Mouse (Mus musculus) E14TG2a.4 (cell line): ENCODE measurements around the gene Mettl16.

Experiments used
- H3K27me3 ChIP-seq: 2 replicates; pipeline ENCODE4 v1.6.1; 2014; ENCODE audit warnings: low read length, control low read depth; ENCODE audit not compliant: insufficient read depth
- H3K36me3 ChIP-seq: 2 replicates; pipeline ENCODE4 v1.6.1; 2014; ENCODE audit warnings: low read length, control low read depth; ENCODE audit not compliant: insufficient read depth
- H3K4me1 ChIP-seq: replicated peaks from 2 replicates; pipeline ENCODE4 v1.6.1; 2014; ENCODE audit warnings: low read depth, low read length, control low read depth
- H3K4me3 ChIP-seq: replicated peaks from 2 replicates; pipeline ENCODE4 v1.5.1; 2014; ENCODE audit warnings: mild to moderate bottlenecking, low read length
- H3K9me3 ChIP-seq: 2 replicates; pipeline ENCODE4 v1.6.1; 2014; ENCODE audit warnings: low read length, control low read depth
- CTCF ChIP-seq: conservative IDR thresholded peaks from 2 replicates; pipeline ENCODE4 v1.5.1; 2014; ENCODE audit warnings: low read length
- NANOG ChIP-seq: IDR thresholded peaks from 2 replicates; pipeline ENCODE4 v1.6.1; 2014; ENCODE audit warnings: borderline replicate concordance, low read length, mixed read lengths
- POU5F1 ChIP-seq: IDR thresholded peaks from 2 replicates; pipeline ENCODE4 v1.6.1; 2014; ENCODE audit warnings: low read length, borderline replicate concordance

Gene Mettl16

DNA sequence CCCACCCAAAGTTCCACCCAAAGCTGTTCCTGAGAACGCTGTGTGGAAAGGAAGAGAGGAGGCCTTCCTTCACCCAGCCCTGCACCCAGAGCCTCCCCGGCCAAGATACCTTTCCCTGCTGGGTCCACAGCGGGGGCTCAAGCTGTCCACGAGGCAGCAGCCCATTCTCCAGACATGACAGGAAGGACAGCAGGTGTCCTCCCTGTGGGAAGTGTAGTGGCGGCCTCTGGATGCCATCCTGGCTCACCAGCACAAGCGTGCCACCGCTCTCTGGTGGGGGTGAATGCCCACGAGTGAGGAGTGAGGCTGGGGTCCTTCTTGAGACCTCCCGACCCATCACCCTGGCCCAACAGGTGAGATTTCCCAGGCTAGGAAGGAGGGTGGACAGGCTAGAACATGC lies 94.6 kb downstream of the Mettl16 start:
- Histone ChIP-seq H3K9me3 (peaks cover 16% of the 10 kb centered on the region), H3K27me3 (no peaks in the 10 kb centered on the region), H3K4me3 (no peak overlapping the region), H3K36me3 (peaks cover 59% of the 10 kb centered on the region), H3K4me1 (peaks cover 36% of the 10 kb centered on the region)
- no peak for TF ChIP-seq CTCF
- TF ChIP-seq NANOG = no peak
- TF ChIP-seq POU5F1 = no peak

DNA sequence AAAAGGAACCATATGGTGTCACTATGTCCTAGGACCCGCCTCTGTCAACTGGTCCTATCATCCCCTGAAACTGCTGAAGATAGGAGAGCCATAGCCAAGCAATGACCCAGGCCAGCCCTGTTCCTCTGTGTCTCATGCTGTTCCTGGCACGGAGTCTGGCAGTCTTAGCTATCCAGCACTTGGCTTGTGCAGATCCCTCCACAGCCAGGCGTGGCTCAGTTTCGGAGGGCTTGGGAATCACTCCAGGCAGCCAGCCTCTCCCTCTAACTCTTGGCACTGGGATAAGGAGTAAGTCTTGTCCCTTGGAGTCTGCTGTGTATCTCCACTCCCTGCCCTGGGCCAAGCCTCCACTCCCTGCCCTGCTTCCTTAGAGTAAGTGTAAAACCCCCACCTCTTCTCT lies 96.0 kb downstream of the Mettl16 start:
- no peaks in the 10 kb centered on the region for H3K27me3 ChIP-seq
- H3K9me3 ChIP-seq = peaks cover 16% of the 10 kb centered on the region
- H3K36me3 ChIP-seq = peaks cover 56% of the 10 kb centered on the region
- H3K4me1 ChIP-seq = peaks cover 35% of the 10 kb centered on the region
- TF ChIP-seq NANOG = no peak
- no peak for TF ChIP-seq POU5F1
- no peak for TF ChIP-seq CTCF
- H3K4me3 ChIP-seq = no peak overlapping the region

DNA sequence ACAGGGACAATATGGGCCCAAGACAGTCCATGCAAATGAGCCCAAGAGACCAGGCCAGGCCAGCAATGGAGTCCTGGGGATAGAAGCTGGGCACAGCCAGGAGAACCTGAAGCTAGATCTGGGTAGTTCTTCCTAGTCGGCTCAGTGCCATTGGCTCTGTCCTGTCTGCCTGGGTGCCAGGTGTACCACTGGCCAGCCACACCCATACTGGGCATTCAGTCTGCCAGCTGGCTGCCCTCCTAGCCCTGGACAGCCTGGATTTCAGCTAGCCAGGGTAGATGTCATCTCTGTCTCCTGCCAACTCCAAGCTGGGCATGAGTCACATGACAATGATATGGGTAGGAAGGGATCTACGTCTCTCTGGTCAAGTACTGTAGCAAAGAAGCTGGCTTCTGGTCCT lies 96.6 kb downstream of the Mettl16 start:
- Histone ChIP-seq H3K4me1 (peaks cover 30% of the 10 kb centered on the region), H3K4me3 (no peak overlapping the region), H3K36me3 (peaks cover 54% of the 10 kb centered on the region), H3K9me3 (peaks cover 16% of the 10 kb centered on the region), H3K27me3 (no peaks in the 10 kb centered on the region)
- TF ChIP-seq NANOG = no peak
- no peak for TF ChIP-seq CTCF
- no peak for TF ChIP-seq POU5F1

DNA sequence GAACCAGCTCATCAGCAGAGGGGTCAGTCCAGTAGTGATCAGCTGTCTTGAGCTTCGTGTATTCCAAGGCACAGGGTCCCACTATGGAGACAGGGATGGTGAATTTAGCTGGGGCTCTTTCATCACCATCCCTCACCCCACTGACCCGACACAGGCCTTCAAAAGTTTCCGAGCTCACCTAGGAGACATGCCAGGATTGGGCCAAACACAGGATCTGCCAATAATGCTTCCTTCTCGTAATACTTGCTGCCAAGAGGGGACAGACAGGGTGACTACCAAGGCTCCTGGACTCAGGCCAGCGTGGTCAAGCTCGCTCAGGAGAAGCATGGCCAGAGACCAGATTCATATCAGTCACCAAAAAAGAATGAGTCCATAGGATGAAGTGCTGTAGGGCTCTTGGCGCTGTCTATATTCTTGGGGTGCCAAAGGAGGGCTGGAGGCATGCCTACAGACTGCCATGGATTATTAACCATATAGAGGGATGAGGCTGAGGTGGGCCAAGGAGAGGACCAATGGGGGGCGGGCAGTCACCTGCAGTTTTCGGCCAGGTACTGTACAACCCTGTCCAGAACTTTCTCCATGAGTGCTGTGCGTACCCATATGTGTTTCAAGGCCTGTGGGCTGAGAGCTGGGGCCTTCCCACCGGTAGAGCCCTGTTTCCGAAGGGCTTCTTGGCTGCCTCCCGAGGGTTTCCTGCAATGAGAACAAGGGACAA lies 97.6 kb downstream of the Mettl16 start:
- Histone ChIP-seq H3K27me3 (no peaks in the 10 kb centered on the region), H3K4me1 (peaks cover 28% of the 10 kb centered on the region), H3K36me3 (peaks cover 43% of the 10 kb centered on the region), H3K9me3 (peaks cover 11% of the 10 kb centered on the region), H3K4me3 (0 out of 2 replicates have a peak overlapping the region, but pooled peaks have one; percentile 2)
- no peak for TF ChIP-seq POU5F1
- no peak for TF ChIP-seq CTCF
- TF ChIP-seq NANOG = no peak

DNA sequence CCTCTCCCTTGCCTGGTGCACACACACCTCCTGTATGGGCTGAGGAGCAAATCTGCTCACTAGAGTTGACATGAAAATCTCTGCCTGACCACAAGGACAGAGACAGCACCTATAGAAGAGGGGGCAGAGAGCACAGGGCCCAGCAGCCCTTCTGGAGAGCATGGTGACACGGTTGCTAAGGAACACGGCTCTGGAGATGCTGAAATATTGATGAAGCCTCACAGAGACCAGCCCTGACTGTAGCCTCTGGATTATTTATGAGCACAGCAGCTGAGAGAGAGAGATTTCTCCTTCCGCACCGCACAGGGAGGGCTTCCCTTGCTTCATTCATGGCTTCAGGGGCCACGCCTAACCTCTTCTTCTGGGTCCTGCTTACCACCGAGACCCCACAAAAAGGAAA lies 99.0 kb downstream of the Mettl16 start:
- Histone ChIP-seq H3K27me3 (no peaks in the 10 kb centered on the region), H3K36me3 (peaks cover 29% of the 10 kb centered on the region), H3K4me3 (no peak overlapping the region), H3K4me1 (peaks cover 34% of the 10 kb centered on the region), H3K9me3 (no peaks in the 10 kb centered on the region)
- TF ChIP-seq POU5F1 (no peak), CTCF (no peak), NANOG (no peak)

DNA sequence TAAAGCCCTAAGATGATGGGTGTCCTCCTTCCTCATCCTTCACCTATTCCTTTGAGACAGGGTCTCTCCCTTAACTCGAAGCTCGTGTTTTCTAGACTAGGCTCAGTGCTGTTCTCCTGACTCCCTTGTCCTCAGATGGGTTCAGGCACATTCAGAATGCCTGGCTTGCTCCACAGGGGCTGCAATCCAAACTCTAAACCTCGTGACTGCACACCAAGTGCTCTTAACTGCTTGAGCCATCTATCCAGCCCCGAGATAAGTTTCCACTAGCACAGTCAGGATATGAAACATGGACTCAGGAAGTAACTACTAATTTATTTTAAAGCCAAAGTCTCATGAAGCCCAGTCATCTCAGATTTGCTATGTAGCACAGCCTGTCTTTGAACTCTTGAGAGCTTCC lies 99.9 kb downstream of the Mettl16 start:
- no peaks in the 10 kb centered on the region for H3K9me3 ChIP-seq
- TF ChIP-seq POU5F1 = no peak
- TF ChIP-seq CTCF = no peak

DNA sequence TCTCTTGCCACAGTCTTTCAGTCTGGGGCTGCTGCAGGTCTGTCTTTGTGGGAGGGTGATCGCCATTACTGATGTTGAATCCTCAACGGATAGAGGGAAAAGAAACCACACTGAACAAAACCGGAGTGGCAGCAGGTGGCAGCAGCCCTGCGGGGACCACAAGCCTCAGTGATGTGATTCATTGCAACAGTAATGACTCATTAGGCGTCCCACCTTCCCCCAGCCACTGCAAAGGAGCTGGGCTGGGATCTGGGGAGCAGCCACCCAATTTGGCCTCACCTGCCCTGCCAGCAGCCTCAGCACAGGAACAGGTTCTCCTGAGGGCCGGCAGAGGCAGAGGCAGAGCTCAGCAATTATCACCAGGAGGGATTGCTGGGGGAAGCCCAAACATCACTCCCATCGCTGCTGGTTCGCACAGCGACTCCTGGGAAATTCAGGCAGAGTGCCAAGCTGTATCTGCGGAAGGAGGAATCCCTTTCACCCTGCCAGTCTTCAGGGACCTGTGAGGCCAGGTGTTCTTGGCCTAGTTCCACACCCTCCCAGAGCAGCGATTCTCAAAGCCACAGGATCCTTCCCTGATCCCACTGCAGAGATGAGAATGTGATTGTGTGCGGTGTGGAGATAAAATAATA lies 100.5 kb downstream of the Mettl16 start:
- no peak overlapping the region for H3K4me3 ChIP-seq
- TF ChIP-seq CTCF = no peak
- TF ChIP-seq POU5F1 = no peak
- no peak for TF ChIP-seq NANOG
- H3K4me1 ChIP-seq = peaks cover 43% of the 10 kb centered on the region
- H3K9me3 ChIP-seq = no peaks in the 10 kb centered on the region
- H3K36me3 ChIP-seq = peaks cover 20% of the 10 kb centered on the region
- no peaks in the 10 kb centered on the region for H3K27me3 ChIP-seq

More for the DNA sequence above, 99.9 kb downstream of the Mettl16 start:
- Histone ChIP-seq H3K36me3 (peaks cover 20% of the 10 kb centered on the region), H3K4me1 (peaks cover 42% of the 10 kb centered on the region), H3K27me3 (no peaks in the 10 kb centered on the region), H3K4me3 (no peak overlapping the region)

DNA sequence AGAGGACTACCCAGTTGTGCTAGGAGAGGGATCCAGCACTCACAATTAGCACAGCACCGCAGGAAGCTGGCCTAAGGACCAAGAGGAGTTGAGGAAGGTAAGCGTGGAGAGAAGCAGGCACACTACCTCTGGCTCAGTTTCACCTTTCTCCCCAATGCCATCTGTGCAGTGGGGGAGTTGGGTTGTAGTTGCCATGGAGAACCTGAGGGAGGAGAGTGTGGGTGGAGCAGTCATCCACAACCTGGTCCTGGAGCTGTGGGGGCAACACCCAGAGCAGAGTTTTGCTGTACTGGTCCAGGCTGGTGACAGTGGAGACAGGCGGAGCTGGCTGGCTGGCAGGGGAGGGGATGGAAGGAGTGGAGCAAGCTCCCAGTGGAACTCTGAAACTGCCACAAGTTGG lies 104.0 kb downstream of the Mettl16 start:
- H3K9me3 ChIP-seq = no peaks in the 10 kb centered on the region
- H3K36me3 ChIP-seq = no peaks in the 10 kb centered on the region
- no peaks in the 10 kb centered on the region for H3K27me3 ChIP-seq
- H3K4me1 ChIP-seq = peaks cover 51% of the 10 kb centered on the region
- TF ChIP-seq POU5F1 (no peak), NANOG (no peak), CTCF (no peak)
- no peak overlapping the region for H3K4me3 ChIP-seq

DNA sequence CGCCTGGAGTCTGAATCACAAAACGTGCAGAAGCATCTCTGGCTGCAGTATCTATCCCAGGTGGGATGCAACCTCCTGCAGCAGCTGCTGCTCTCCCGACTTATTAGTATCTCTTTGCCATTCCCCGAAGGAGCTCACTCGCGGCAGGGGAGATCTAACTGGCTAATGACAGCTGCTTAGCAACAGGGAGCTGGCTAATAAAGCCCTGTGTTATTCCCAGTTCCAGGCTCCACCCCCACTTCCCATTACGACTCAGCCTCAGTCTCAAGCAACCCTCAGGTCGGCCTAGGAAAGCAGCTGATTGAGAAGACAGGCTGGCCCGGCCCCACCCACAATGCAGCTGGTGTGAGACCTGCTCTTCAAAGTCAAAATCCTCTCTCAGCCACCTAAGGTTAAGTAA lies 106.2 kb downstream of the Mettl16 start:
- Histone ChIP-seq H3K4me1 (peaks cover 48% of the 10 kb centered on the region), H3K9me3 (no peaks in the 10 kb centered on the region), H3K27me3 (no peaks in the 10 kb centered on the region), H3K36me3 (no peaks in the 10 kb centered on the region), H3K4me3 (no peak overlapping the region)
- TF ChIP-seq CTCF (no peak), NANOG (no peak), POU5F1 (no peak)
